Mouse (Mus musculus) megakaryocyte, embryonic 14.5 days (primary cell): ENCODE results near the gene Ahnak.

ENCODE experiments used
- FLI1 ChIP-seq: IDR thresholded peaks from 2 replicates; pipeline ENCODE4 v1.6.1; 2012; ENCODE audit warnings: low read length, inconsistent platforms, mixed read lengths
- GATA1 ChIP-seq: IDR thresholded peaks from 3 replicates; pipeline ENCODE4 v1.6.1; 2012; ENCODE audit warnings: mixed read lengths, low read length, inconsistent platforms, borderline replicate concordance

DNA sequence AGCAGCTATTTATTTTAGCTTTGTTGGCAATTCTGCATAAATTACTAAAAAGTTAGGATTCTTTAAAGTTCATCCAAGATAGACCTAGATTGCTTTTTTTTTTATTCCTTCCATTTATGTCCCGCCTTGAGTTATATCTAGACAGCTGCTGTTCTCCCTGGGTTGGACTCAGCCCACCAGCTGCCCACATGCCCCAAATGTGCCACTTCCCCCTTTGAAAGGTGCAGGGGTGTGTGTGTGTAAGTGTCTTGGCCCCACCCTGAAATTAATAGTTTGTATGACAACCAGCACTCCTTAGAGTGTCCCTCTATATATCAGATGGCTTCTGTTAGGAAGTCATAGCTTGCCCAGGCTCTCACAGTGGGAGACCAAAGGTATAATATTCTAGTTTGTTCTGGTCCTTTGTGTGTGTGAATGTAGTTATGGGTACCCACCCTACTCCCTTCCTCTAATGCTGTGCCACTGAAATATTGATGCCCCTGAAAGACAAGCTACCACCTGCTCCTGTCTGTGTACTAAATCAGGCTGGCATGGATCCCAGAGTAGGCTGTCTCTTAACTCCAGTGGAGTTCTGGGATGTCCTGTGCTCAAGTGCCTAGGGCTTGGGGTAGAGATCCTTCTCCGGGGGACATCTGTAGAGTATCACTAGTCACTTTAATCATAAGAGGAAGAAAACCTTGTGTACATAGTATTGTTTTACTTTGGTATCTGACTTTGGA lies 7.5 kb upstream of the Ahnak start:
- TF ChIP-seq GATA1 = no peak
- TF ChIP-seq FLI1 = no peak
